13 mouse cellular contexts compared by ENCODE assay signal in the genomic region with DNA sequence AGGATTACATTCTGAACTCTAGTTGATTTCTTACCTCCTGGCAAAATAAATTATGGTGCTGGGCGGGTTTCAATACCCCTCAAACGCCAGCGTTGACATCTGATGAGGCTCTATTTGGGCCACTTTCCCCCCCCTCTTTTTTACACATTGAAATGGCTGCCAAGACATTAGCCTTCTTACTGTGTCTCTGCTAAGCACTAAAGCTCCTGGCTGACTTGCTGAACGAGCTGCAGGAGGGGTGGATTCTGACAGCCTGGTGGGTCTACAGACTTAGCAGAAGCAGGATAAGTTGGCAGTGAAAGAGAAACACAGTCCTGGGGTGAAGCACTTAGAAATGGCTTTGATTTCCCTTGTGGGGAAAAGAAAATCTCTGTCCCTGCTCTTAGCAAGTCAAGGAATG.
"Had no signal": no experiment of that assay in that cellular context is flagged by ENCODE, and none has a peak within 500 bp of the region (broad histone marks: within the 10 kb centered on the region; RNA-seq: fewer than 3 reads in every experiment).

No protein-coding gene starts in this region.

- H3K4me2 ChIP-seq: limb, embryonic 12.5 days; liver, embryonic 12.5 days; lung, embryonic 14.5 days; midbrain, embryonic 11.5 days had no signal

- H3K9ac ChIP-seq: limb, embryonic 12.5 days; liver, embryonic 12.5 days; lung, embryonic 14.5 days had no signal

- DNase-seq: kidney, adult 8-10 months; kidney, postnatal 25 days; lung, embryonic 14.5 days; lung, postnatal 10 days; right cerebral cortex, postnatal 14 days; thymus, adult 18-20 months; thymus, postnatal 14 days had no signal

- H3K4me3 ChIP-seq: limb, embryonic 12.5 days; liver, embryonic 12.5 days; megakaryocyte, embryonic 14.5 days had no signal

- ATAC-seq: liver, embryonic 12.5 days; midbrain, embryonic 16.5 days had no signal

- H3K36me3 ChIP-seq: limb, embryonic 12.5 days; liver, embryonic 12.5 days had no signal

- H3K27me3 ChIP-seq: limb, embryonic 12.5 days; liver, embryonic 12.5 days; megakaryocyte, embryonic 14.5 days had no signal

- H3K4me1 ChIP-seq: limb, embryonic 12.5 days; liver, embryonic 12.5 days; megakaryocyte, embryonic 14.5 days had no signal

- H3K27ac ChIP-seq: limb, embryonic 12.5 days; liver, embryonic 12.5 days; macrophage had no signal

- H3K9me3 ChIP-seq: limb, embryonic 12.5 days; liver, embryonic 12.5 days had no signal
